Comparison of ENCODE assay signal across 24 mouse cellular contexts in the genomic region with DNA sequence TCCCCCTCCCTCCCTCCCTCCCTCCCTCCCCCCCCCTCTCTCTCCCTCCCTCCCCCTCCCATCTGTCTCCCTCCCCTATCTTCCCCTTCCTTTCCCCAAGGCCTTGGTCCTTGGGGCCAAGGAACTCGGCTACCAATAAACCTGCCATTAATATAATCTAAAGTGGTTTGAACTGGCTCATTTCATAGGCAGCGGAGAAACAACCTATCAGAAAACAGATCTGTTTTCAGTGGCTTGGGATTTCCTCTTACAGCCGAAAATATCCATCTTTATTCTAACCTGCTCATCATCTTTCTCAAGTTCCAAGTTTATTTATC. TPM values are rescaled to one million over a fixed set of nuclear protein-coding genes. Genes with fewer than 3 reads are reported as not detected.
DNase-seq lines count a peak whose midpoint lies in the region; ATAC-seq and TF ChIP-seq lines count a peak whose summit lies in the region.
"Had no signal": no experiment of that assay in that cellular context is flagged by ENCODE, and none has a peak within 500 bp of the region (broad histone marks: within the 10 kb centered on the region; RNA-seq: fewer than 3 reads in every experiment).

No protein-coding gene starts in this region.

- DNase-seq in hindbrain, embryonic 11.5 days (ENCODE audit: low spot score), result no peak
- DNase-seq in hindbrain, postnatal 0 days (ENCODE audit: low spot score), result no peak
- DNase-seq in midbrain, embryonic 14.5 days, result no peak
- no peak for DNase-seq in midbrain, postnatal 0 days (ENCODE audit: low spot score)
- DNase-seq: adrenal gland, postnatal 25 days; cerebellum, adult 18-20 months; cerebellum, postnatal 10 days; gastrocnemius, postnatal 10 days; heart, postnatal 10 days; right cerebral cortex, postnatal 4 days; thymus, adult 18-20 months; thymus, postnatal 25 days had no signal

- no peaks in the 10 kb centered on the region for H3K36me3 ChIP-seq in hindbrain, embryonic 11.5 days (ENCODE audit: control insufficient read depth, insufficient read depth, low read length)
- H3K36me3 ChIP-seq in hindbrain, postnatal 0 days (ENCODE audit: insufficient read depth, low read length), result no peaks in the 10 kb centered on the region
- no peaks in the 10 kb centered on the region for H3K36me3 ChIP-seq in midbrain, embryonic 14.5 days (ENCODE audit: control insufficient read depth, insufficient read depth, low read length)
- no peaks in the 10 kb centered on the region for H3K36me3 ChIP-seq in midbrain, postnatal 0 days (ENCODE audit: insufficient read depth, low read length)
- no peaks in the 10 kb centered on the region for H3K36me3 ChIP-seq in neural tube, embryonic 15.5 days
- H3K36me3 ChIP-seq: forebrain, embryonic 12.5 days; G1E; heart, embryonic 13.5 days; limb, embryonic 12.5 days; liver, embryonic 15.5 days had no signal

- ATAC-seq in hindbrain, embryonic 11.5 days (ENCODE audit: low FRiP score), result peak; percentile 59
- no peak for ATAC-seq in hindbrain, postnatal 0 days
- 0 out of 2 replicates have a peak, but pooled peaks have one; percentile 24 for ATAC-seq in midbrain, embryonic 14.5 days (ENCODE audit: low FRiP score, low TSS enrichment)
- no peak for ATAC-seq in midbrain, postnatal 0 days (ENCODE audit: low FRiP score)
- no peak for ATAC-seq in neural tube, embryonic 15.5 days (ENCODE audit: low FRiP score)
- no peak for ATAC-seq in cerebellum, adult (ENCODE audit: insufficient number of reproducible peaks, low FRiP score, low TSS enrichment)

- H3K4me1 ChIP-seq in hindbrain, embryonic 11.5 days (replicated peaks; ENCODE audit: control insufficient read depth, insufficient read depth, low read length), result no peaks in the 10 kb centered on the region
- no peaks in the 10 kb centered on the region for H3K4me1 ChIP-seq in hindbrain, postnatal 0 days (ENCODE audit: insufficient read depth, low read length)
- H3K4me1 ChIP-seq in midbrain, embryonic 14.5 days (ENCODE audit: control insufficient read depth, insufficient read depth, low read length), result no peaks in the 10 kb centered on the region
- H3K4me1 ChIP-seq in midbrain, postnatal 0 days (ENCODE audit: insufficient read depth, low read length), result no peaks in the 10 kb centered on the region
- H3K4me1 ChIP-seq in embryonic fibroblast, embryonic 13.5 days (ENCODE audit: control insufficient read depth, insufficient read depth, low read length), result 0 out of 2 replicates have a peak, but pooled peaks cover 3% of the 10 kb centered on the region
- H3K4me1 ChIP-seq in neural tube, embryonic 15.5 days, result no peaks in the 10 kb centered on the region
- H3K4me1 ChIP-seq: forebrain, embryonic 12.5 days; limb, embryonic 12.5 days; liver, embryonic 15.5 days had no signal

- H3K4me3 ChIP-seq in hindbrain, embryonic 11.5 days (ENCODE audit: low read depth, low read length), result no peak overlapping the region
- H3K4me3 ChIP-seq in hindbrain, postnatal 0 days (ENCODE audit: low read length), result no peak overlapping the region
- H3K4me3 ChIP-seq in midbrain, embryonic 14.5 days (replicated peaks; ENCODE audit: low read depth, low read length), result no peak overlapping the region
- H3K4me3 ChIP-seq in midbrain, postnatal 0 days (ENCODE audit: low read depth, low read length), result no peak overlapping the region
- H3K4me3 ChIP-seq in embryonic fibroblast, embryonic 13.5 days (ENCODE audit: insufficient read depth, low read length), result no peak overlapping the region
- no peak overlapping the region for H3K4me3 ChIP-seq in neural tube, embryonic 15.5 days (replicated peaks)
- H3K4me3 ChIP-seq: forebrain, embryonic 12.5 days; heart, embryonic 13.5 days; limb, embryonic 12.5 days; liver, embryonic 15.5 days had no signal

- no peak overlapping the region for H3K27ac ChIP-seq in hindbrain, embryonic 11.5 days (ENCODE audit: low read depth, low read length)
- H3K27ac ChIP-seq in hindbrain, postnatal 0 days, result no peak overlapping the region
- H3K27ac ChIP-seq in midbrain, embryonic 14.5 days (replicated peaks; ENCODE audit: low read depth, low read length), result no peak overlapping the region
- no peak overlapping the region for H3K27ac ChIP-seq in midbrain, postnatal 0 days (ENCODE audit: low read depth, low read length)
- H3K27ac ChIP-seq in embryonic fibroblast, embryonic 13.5 days (ENCODE audit: insufficient read depth, low read length), result peak overlapping the region; percentile 62
- no peak overlapping the region for H3K27ac ChIP-seq in neural tube, embryonic 15.5 days (replicated peaks)
- H3K27ac ChIP-seq: forebrain, embryonic 12.5 days; heart, embryonic 13.5 days; limb, embryonic 12.5 days; liver, embryonic 15.5 days; stomach, postnatal 0 days had no signal

- H3K9me3 ChIP-seq in hindbrain, embryonic 11.5 days (ENCODE audit: control insufficient read depth, low read length), result no peaks in the 10 kb centered on the region
- no peaks in the 10 kb centered on the region for H3K9me3 ChIP-seq in hindbrain, postnatal 0 days (ENCODE audit: low read length)
- H3K9me3 ChIP-seq in midbrain, embryonic 14.5 days (ENCODE audit: control insufficient read depth, low read length), result no peaks in the 10 kb centered on the region
- no peaks in the 10 kb centered on the region for H3K9me3 ChIP-seq in midbrain, postnatal 0 days (ENCODE audit: low read length)
- no peaks in the 10 kb centered on the region for H3K9me3 ChIP-seq in neural tube, embryonic 15.5 days (replicated peaks)
- H3K9me3 ChIP-seq: forebrain, embryonic 12.5 days; G1E; heart, embryonic 13.5 days; limb, embryonic 12.5 days; liver, embryonic 15.5 days had no signal

- no peak for TF ChIP-seq POLR2A in embryonic fibroblast, embryonic 13.5 days (IDR thresholded peaks at IDR 0.05; ENCODE audit: low read depth, low read length)

- no peak overlapping the region for H3K9ac ChIP-seq in hindbrain, embryonic 11.5 days (ENCODE audit: low read depth, low read length)
- no peak overlapping the region for H3K9ac ChIP-seq in hindbrain, postnatal 0 days (replicated peaks; ENCODE audit: low read length)
- no peak overlapping the region for H3K9ac ChIP-seq in midbrain, embryonic 14.5 days (replicated peaks; ENCODE audit: low read length)
- no peak overlapping the region for H3K9ac ChIP-seq in midbrain, postnatal 0 days (replicated peaks; ENCODE audit: low read length, poor library complexity, severe bottlenecking)
- H3K9ac ChIP-seq in neural tube, embryonic 15.5 days (replicated peaks), result no peak overlapping the region
- H3K9ac ChIP-seq: forebrain, embryonic 12.5 days; heart, embryonic 13.5 days; limb, embryonic 12.5 days; liver, embryonic 15.5 days; lung, embryonic 14.5 days had no signal

- no peak overlapping the region for H3K4me2 ChIP-seq in hindbrain, embryonic 11.5 days (replicated peaks; ENCODE audit: low read depth, low read length)
- H3K4me2 ChIP-seq in hindbrain, postnatal 0 days (ENCODE audit: low read depth, low read length), result no peak overlapping the region
- no peak overlapping the region for H3K4me2 ChIP-seq in midbrain, embryonic 14.5 days (ENCODE audit: low read length)
- H3K4me2 ChIP-seq in midbrain, postnatal 0 days (ENCODE audit: low read depth, low read length, poor library complexity, severe bottlenecking), result no peak overlapping the region
- peak overlapping the region; percentile 23; the same call in 1 of the 2 replicates for H3K4me2 ChIP-seq in neural tube, embryonic 15.5 days
- H3K4me2 ChIP-seq: forebrain, embryonic 12.5 days; heart, embryonic 13.5 days; limb, embryonic 12.5 days; liver, embryonic 15.5 days; lung, embryonic 14.5 days; midbrain, embryonic 11.5 days had no signal

- TF ChIP-seq CTCF in hindbrain, postnatal 0 days (IDR thresholded peaks at IDR 0.05; ENCODE audit: low read depth), result no peak
- no peak for TF ChIP-seq CTCF in midbrain, postnatal 0 days (IDR thresholded peaks at IDR 0.05)
- TF ChIP-seq CTCF in embryonic fibroblast, embryonic 13.5 days (IDR thresholded peaks at IDR 0.05; ENCODE audit: borderline replicate concordance, insufficient read depth, low read length), result no peak

- no peaks in the 10 kb centered on the region for H3K27me3 ChIP-seq in hindbrain, embryonic 11.5 days (ENCODE audit: control insufficient read depth, insufficient read depth, low read length)
- H3K27me3 ChIP-seq in hindbrain, postnatal 0 days (ENCODE audit: insufficient read depth, low read length), result no peaks in the 10 kb centered on the region
- H3K27me3 ChIP-seq in midbrain, embryonic 14.5 days (ENCODE audit: control insufficient read depth, insufficient read depth, low read length), result no peaks in the 10 kb centered on the region
- no peaks in the 10 kb centered on the region for H3K27me3 ChIP-seq in midbrain, postnatal 0 days (ENCODE audit: insufficient read depth, low read length)
- no peaks in the 10 kb centered on the region for H3K27me3 ChIP-seq in neural tube, embryonic 15.5 days (replicated peaks)
- H3K27me3 ChIP-seq: forebrain, embryonic 12.5 days; heart, embryonic 13.5 days; limb, embryonic 12.5 days; liver, embryonic 15.5 days; Patski had no signal

- 83% methylated on average over 2 of the region's 3 CpGs for WGBS in hindbrain, embryonic 11.5 days
- 50% methylated on average over 3 of the region's 3 CpGs for WGBS in hindbrain, postnatal 0 days
- 37% methylated on average over 3 of the region's 3 CpGs for WGBS in midbrain, embryonic 14.5 days
- 51% methylated on average over 3 of the region's 3 CpGs for WGBS in midbrain, postnatal 0 days
- WGBS in neural tube, embryonic 15.5 days, result 39% methylated on average over 3 of the region's 3 CpGs

RNA-seq across cellular contexts. Expression of a gene that starts 45.2 kb away (rescaled TPM):
- polyA plus RNA-seq in hindbrain, embryonic 11.5 days (2014; fragmentation: Nextera tagmentation; extraction: Ambion mirVana), result 261 and 268 TPM in 2 replicates
- total RNA-seq in hindbrain, postnatal 0 days (2014; rRNA removed), result 178 and 183 TPM in 2 replicates
- 401 and 419 TPM in 2 replicates for polyA plus RNA-seq in hindbrain, postnatal 0 days (2015; fragmentation: Nextera tagmentation; extraction: Ambion mirVana)
- 332 and 356 TPM in 2 replicates for polyA plus RNA-seq in midbrain, embryonic 14.5 days (2014; fragmentation: Nextera tagmentation; extraction: Ambion mirVana)
- 210 and 245 TPM in 2 replicates for total RNA-seq in midbrain, postnatal 0 days (2014; rRNA removed)
- polyA plus RNA-seq in midbrain, postnatal 0 days (2015; fragmentation: Nextera tagmentation; extraction: Ambion mirVana), result 439 and 502 TPM in 2 replicates
- polyA plus RNA-seq in embryonic fibroblast, embryonic 13.5 days (2011; ENCODE audit: insufficient read length, low read depth, missing spikeins), result 98.6 and 123 TPM in 2 replicates
- polyA plus RNA-seq in neural tube, embryonic 15.5 days (2015; fragmentation: Nextera tagmentation; extraction: Ambion mirVana), result 353 and 375 TPM in 2 replicates

Comparison
In these comparisons a context has a peak if more than half of its experiments do, and no peak if none do; other contexts are left out.
1. ATAC-seq: peak in hindbrain, embryonic 11.5 days (single experiment) and midbrain, embryonic 14.5 days (single experiment); none in hindbrain, postnatal 0 days (single experiment), midbrain, postnatal 0 days (single experiment), neural tube, embryonic 15.5 days (single experiment) and cerebellum, adult (single experiment).